Mouse (Mus musculus) limb, embryonic 12.5 days (tissue): ENCODE data around the gene Gpr176. TPM values are rescaled to one million over a fixed set of nuclear protein-coding genes. Genes with fewer than 3 reads are reported as not detected.

Source experiments
- ATAC-seq: fragments of 200-750 bp; cut with Nextera tagmentation; 2 replicates; pipeline ENCODE4 v1.8.0; 2017; ENCODE audit warnings: low read depth, moderate TSS enrichment; ENCODE audit not compliant: insufficient number of reproducible peaks, insufficient read depth, low FRiP score, low TSS enrichment
- H3K27ac ChIP-seq: fragments of 300-500 bp; sonication (generic); 2 replicates; pipeline ENCODE4 v1.5.1; 2016; ENCODE audit warnings: mild to moderate bottlenecking, moderate library complexity
- H3K27me3 ChIP-seq: fragments of 300-500 bp; sonication (generic); 2 replicates; pipeline ENCODE4 v1.6.1; 2016; ENCODE audit warnings: mild to moderate bottlenecking, moderate library complexity
- H3K36me3 ChIP-seq: fragments of 300-500 bp; sonication (generic); 2 replicates; pipeline ENCODE4 v1.6.1; 2016; ENCODE audit warnings: mild to moderate bottlenecking, moderate library complexity
- H3K4me1 ChIP-seq: fragments of 300-500 bp; sonication (generic); replicated peaks from 2 replicates; pipeline ENCODE4 v1.6.1; 2016
- H3K4me2 ChIP-seq: fragments of 300-500 bp; sonication (generic); 2 replicates; pipeline ENCODE4 v1.6.1; 2016; ENCODE audit warnings: mild to moderate bottlenecking, moderate library complexity
- H3K4me3 ChIP-seq: fragments of 300-500 bp; sonication (generic); replicated peaks from 2 replicates; pipeline ENCODE4 v1.5.1; 2016; ENCODE audit warnings: mild to moderate bottlenecking
- H3K9ac ChIP-seq: fragments of 300-500 bp; sonication (generic); replicated peaks from 2 replicates; pipeline ENCODE4 v1.6.1; 2016; ENCODE audit warnings: mild to moderate bottlenecking, moderate library complexity
- H3K9me3 ChIP-seq: fragments of 300-500 bp; sonication (generic); 2 replicates; pipeline ENCODE4 v1.6.1; 2016; ENCODE audit warnings: mild to moderate bottlenecking, moderate library complexity
- WGBS: fragments of 180-500 bp; shearing (Covaris S2); methylation state at CpG from one replicate; pipeline ENCODE4 v1.1.7; 2016; 5-methylcytosine and 5-hydroxymethylcytosine counted together
- polyA plus RNA-seq: library from polyadenylated mRNA; unstranded; fragments of >200 nt; fragmentation: Nextera tagmentation; extraction: Ambion mirVana; gene quantifications from 2 replicates; pipeline ENCODE4 v1.2.1, GENCODE M21; 2016

Gpr176 gene
- polyA plus RNA-seq, 1 experiment from 2014 or later, result 0.16 TPM

- H3K27ac ChIP-seq, result no peak overlapping the region
- peak overlapping the region; percentile 53 for H3K4me3 ChIP-seq
- H3K4me1 ChIP-seq, result peaks cover 16% of the 10 kb centered on the region
- H3K27me3 ChIP-seq, result peaks cover 34% of the 10 kb centered on the region
- H3K9ac ChIP-seq, result peak overlapping the region; percentile 46
- no peaks in the 10 kb centered on the region for H3K36me3 ChIP-seq
- H3K4me2 ChIP-seq, result peak overlapping the region; percentile 97
- no peaks in the 10 kb centered on the region for H3K9me3 ChIP-seq
- WGBS, result 4% methylated on average over 43 of the region's 43 CpGs
- peak; percentile 83 for ATAC-seq
These were observed 507 bp upstream of the Gpr176 start for GRCm38 (mm10) chr2:118373572-118374279.

- H3K4me2 ChIP-seq, result peak overlapping the region; percentile 97
- 9% methylated on average over 11 of the region's 11 CpGs for WGBS
- H3K9ac ChIP-seq, result no peak overlapping the region
- ATAC-seq, result no peak
- peaks cover 16% of the 10 kb centered on the region for H3K4me1 ChIP-seq
- H3K4me3 ChIP-seq, result peak overlapping the region; percentile 53
- no peak overlapping the region for H3K27ac ChIP-seq
- no peaks in the 10 kb centered on the region for H3K36me3 ChIP-seq
- peaks cover 34% of the 10 kb centered on the region for H3K27me3 ChIP-seq
- no peaks in the 10 kb centered on the region for H3K9me3 ChIP-seq
These were observed 688 bp downstream of the Gpr176 start for GRCm38 (mm10) chr2:118372561-118372900.

- WGBS, result 61% methylated on average over 1 of the region's 1 CpGs
- Histone ChIP-seq H3K27me3 (peaks cover 39% of the 10 kb centered on the region), H3K4me1 (peaks cover 16% of the 10 kb centered on the region), H3K36me3 (no peaks in the 10 kb centered on the region), H3K9me3 (no peaks in the 10 kb centered on the region), H3K4me3 (no peak overlapping the region), H3K4me2 (no peak overlapping the region), H3K9ac (no peak overlapping the region), H3K27ac (no peak overlapping the region)
- ATAC-seq, result no peak
These were observed 1.4 kb downstream of the Gpr176 start for GRCm38 (mm10) chr2:118371841-118372240.

GRCm38 (mm10) chr2:118355138-118355719 lies 18.0 kb downstream of the Gpr176 start:
- Histone ChIP-seq H3K4me3 (no peak overlapping the region), H3K9me3 (no peaks in the 10 kb centered on the region), H3K27ac (no peak overlapping the region), H3K4me1 (no peaks in the 10 kb centered on the region), H3K9ac (no peak overlapping the region), H3K36me3 (no peaks in the 10 kb centered on the region), H3K27me3 (no peaks in the 10 kb centered on the region), H3K4me2 (no peak overlapping the region)
- no peak for ATAC-seq
- 77% methylated on average over 6 of the region's 6 CpGs for WGBS

GRCm38 (mm10) chr2:118353916-118354403 lies 19.3 kb downstream of the Gpr176 start:
- Histone ChIP-seq H3K27ac (no peak overlapping the region), H3K9me3 (no peaks in the 10 kb centered on the region), H3K4me3 (no peak overlapping the region), H3K9ac (no peak overlapping the region), H3K36me3 (no peaks in the 10 kb centered on the region), H3K27me3 (no peaks in the 10 kb centered on the region), H3K4me1 (no peaks in the 10 kb centered on the region), H3K4me2 (no peak overlapping the region)
- ATAC-seq, result no peak
- 75% methylated on average over 4 of the region's 4 CpGs for WGBS

- Histone ChIP-seq H3K4me1 (no peaks in the 10 kb centered on the region), H3K9ac (no peak overlapping the region), H3K27ac (no peak overlapping the region), H3K27me3 (no peaks in the 10 kb centered on the region), H3K36me3 (no peaks in the 10 kb centered on the region), H3K9me3 (no peaks in the 10 kb centered on the region), H3K4me2 (no peak overlapping the region), H3K4me3 (no peak overlapping the region)
- no peak for ATAC-seq
- WGBS, result 74% methylated on average over 4 of the region's 4 CpGs
These were observed 19.7 kb downstream of the Gpr176 start for GRCm38 (mm10) chr2:118353498-118353897.

GRCm38 (mm10) chr2:118345535-118345934 lies 27.7 kb downstream of the Gpr176 start:
- no peak for ATAC-seq
- H3K4me1 ChIP-seq, result no peaks in the 10 kb centered on the region
- H3K27ac ChIP-seq, result no peak overlapping the region
- H3K9ac ChIP-seq, result no peak overlapping the region
- no peaks in the 10 kb centered on the region for H3K36me3 ChIP-seq
- no peak overlapping the region for H3K4me3 ChIP-seq
- H3K27me3 ChIP-seq, result no peaks in the 10 kb centered on the region
- H3K9me3 ChIP-seq, result no peaks in the 10 kb centered on the region
- 36% methylated on average over 1 of the region's 1 CpGs for WGBS
- no peak overlapping the region for H3K4me2 ChIP-seq

- Histone ChIP-seq H3K9ac (no peak overlapping the region), H3K9me3 (no peaks in the 10 kb centered on the region), H3K36me3 (no peaks in the 10 kb centered on the region), H3K4me3 (no peak overlapping the region), H3K4me1 (no peaks in the 10 kb centered on the region; the same call in 1 of the 2 replicates), H3K4me2 (no peak overlapping the region), H3K27ac (no peak overlapping the region), H3K27me3 (no peaks in the 10 kb centered on the region)
- 68% methylated on average over 3 of the region's 3 CpGs for WGBS
- ATAC-seq, result no peak
These were observed 29.3 kb downstream of the Gpr176 start for GRCm38 (mm10) chr2:118343897-118344296.

- Histone ChIP-seq H3K36me3 (no peaks in the 10 kb centered on the region), H3K27ac (no peak overlapping the region), H3K9me3 (no peaks in the 10 kb centered on the region), H3K4me1 (no peaks in the 10 kb centered on the region; the same call in 1 of the 2 replicates), H3K27me3 (no peaks in the 10 kb centered on the region), H3K4me3 (no peak overlapping the region), H3K9ac (no peak overlapping the region), H3K4me2 (no peak overlapping the region)
- 89% methylated on average over 7 of the region's 7 CpGs for WGBS
- no peak for ATAC-seq
These were observed 31.9 kb downstream of the Gpr176 start for GRCm38 (mm10) chr2:118341295-118341694.

GRCm38 (mm10) chr2:118336084-118336483 lies 37.1 kb downstream of the Gpr176 start:
- no peak overlapping the region for H3K27ac ChIP-seq
- H3K36me3 ChIP-seq, result no peaks in the 10 kb centered on the region
- ATAC-seq, result no peak
- WGBS, result 37% methylated on average over 2 of the region's 2 CpGs
- no peak overlapping the region for H3K4me3 ChIP-seq
- H3K9me3 ChIP-seq, result no peaks in the 10 kb centered on the region
- H3K9ac ChIP-seq, result no peak overlapping the region
- no peaks in the 10 kb centered on the region for H3K27me3 ChIP-seq
- no peaks in the 10 kb centered on the region; the same call in 1 of the 2 replicates for H3K4me1 ChIP-seq
- no peak overlapping the region for H3K4me2 ChIP-seq

GRCm38 (mm10) chr2:118322663-118323062 lies 50.6 kb downstream of the Gpr176 start:
- H3K27me3 ChIP-seq, result no peaks in the 10 kb centered on the region
- ATAC-seq, result no peak
- no peak overlapping the region for H3K27ac ChIP-seq
- H3K9me3 ChIP-seq, result no peaks in the 10 kb centered on the region
- no peaks in the 10 kb centered on the region for H3K36me3 ChIP-seq
- H3K9ac ChIP-seq, result no peak overlapping the region
- no peaks in the 10 kb centered on the region for H3K4me1 ChIP-seq
- no peak overlapping the region for H3K4me2 ChIP-seq
- no peak overlapping the region for H3K4me3 ChIP-seq
- 60% methylated on average over 4 of the region's 5 CpGs for WGBS

- ATAC-seq, result no peak
- Histone ChIP-seq H3K27me3 (no peaks in the 10 kb centered on the region), H3K9ac (no peak overlapping the region), H3K27ac (no peak overlapping the region), H3K4me2 (no peak overlapping the region), H3K9me3 (no peaks in the 10 kb centered on the region), H3K36me3 (no peaks in the 10 kb centered on the region), H3K4me3 (no peak overlapping the region), H3K4me1 (no peaks in the 10 kb centered on the region)
- WGBS, result 73% methylated on average over 4 of the region's 4 CpGs
These were observed 51.4 kb downstream of the Gpr176 start for GRCm38 (mm10) chr2:118321804-118322203.
